Mouse (Mus musculus) kidney, postnatal 4 days (tissue): ENCODE measurements around the gene Gm21962.
"Not testable (repeated sequence)": the region's sequence is repeated elsewhere in the genome, so short reads cannot be mapped to it uniquely, and the experiment has no call there.

ENCODE experiments used
- DNase-seq, 2 experiments: peaks; one replicate each; pipeline ENCODE4 v3.0.0; 2021; ENCODE audit warnings: mixed read lengths in 2 of 2

Gm21962 gene

DNA sequence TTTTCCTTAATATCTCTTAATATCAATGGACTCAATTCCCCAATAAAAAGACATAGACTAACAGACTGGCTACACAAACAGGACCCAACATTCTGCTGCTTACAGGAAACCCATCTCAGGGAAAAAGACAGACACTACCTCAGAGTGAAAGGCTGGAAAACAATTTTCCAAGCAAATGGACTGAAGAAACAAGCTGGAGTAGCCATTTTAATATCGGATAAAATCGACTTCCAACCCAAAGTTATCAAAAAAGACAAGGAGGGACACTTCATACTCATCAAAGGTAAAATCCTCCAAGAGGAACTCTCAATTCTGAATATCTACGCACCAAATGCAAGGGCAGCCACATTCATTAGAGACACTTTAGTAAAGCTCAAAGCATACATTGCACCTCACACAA, at the start of gene Gm21962:
TSS of gene Gm21962 (plus strand) at position 301 of the 400 bp plus-strand sequence.
- DNase-seq: not testable (repeated sequence)

DNA sequence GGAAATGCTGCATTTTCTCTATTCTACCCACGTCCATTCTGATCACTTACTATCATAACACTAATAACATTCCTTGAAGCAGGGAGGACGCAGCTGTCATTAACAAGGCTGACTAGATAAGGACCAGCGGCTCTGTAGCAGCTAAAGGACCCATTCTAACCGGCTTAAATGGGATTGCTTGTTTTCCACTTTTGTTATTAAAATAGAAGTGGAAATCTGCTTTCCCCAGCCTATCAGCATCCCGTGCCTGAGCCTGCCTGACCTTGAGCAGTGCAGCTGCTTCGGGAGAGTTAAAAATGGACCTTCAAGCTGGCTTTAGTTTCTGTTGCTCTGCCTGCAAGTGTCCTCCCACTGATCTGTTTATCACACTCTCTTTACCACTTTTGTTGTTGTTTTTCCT, 49.2 kb upstream of the Gm21962 start:
- DNase-seq: no peak

DNA sequence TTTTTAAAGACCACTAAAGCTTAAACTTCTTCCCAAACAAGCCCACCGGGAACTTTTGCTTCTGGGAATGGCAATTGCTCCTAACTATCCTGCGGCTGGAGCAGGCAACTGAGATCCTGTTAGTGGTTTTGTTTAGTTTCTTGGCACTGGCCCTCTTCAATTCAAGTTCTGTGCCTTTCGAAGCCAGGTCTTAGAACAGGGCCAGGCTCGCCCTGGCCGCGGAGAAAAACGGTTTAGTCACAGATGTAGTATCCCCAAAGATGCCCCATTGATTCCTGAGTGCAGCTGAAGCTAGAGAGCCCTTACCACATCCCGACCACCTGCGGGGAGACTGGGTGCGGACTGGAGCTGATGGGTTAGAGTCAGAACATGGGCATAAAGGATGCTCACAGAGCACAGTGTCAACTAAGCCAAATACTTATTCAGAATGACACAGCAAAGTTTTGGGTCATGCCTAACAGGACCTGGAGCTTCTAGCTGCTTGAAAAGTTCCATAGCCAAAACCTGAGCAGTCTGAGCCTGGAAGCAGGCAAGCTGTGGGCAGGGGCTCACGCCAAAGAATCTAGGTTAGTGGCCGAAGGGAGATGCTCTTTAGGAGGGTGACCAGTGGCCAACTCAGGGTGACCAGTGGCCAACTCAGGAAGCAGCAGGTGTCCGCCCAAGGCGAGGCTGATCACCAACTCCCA, 48.3 kb upstream of the Gm21962 start:
- no peak for DNase-seq

DNA sequence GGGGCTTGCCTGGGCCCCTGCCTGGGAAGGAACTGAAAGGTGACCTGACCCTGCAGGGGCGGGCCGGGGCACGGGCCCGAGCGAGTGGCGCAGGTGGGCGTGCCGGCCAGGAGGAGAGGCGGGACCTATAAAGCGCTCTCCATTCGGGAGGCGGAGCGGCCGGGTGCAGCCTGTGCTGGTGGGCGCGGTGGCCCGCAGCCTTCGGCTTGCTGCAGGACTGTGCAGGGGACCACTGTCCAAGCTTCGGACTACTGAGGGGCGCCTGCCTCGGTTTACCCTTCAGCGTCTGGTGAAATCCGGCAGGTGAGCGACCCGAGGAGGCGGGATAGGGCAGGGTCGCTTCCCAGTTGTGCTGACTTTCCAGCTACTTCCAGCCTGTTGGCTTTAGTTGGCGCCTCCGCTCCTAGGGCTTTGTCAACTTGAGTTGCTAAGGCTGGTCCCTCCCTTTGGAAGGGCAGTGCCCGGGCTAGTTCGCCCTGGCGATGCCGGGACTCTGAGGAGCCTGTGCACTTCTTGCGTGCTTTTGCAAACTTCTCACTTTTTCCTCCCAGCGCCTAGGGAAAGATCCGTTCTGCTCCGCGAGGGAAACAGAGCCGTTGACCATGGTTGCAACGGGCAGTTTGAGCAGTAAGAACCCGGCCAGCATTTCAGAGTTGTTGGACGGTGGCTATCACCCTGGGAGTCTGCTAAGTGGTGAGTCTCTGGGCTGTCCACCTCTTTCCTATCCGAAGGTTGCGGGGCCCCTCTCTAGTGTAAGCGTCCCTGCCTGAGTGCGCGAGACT, 47.6 kb upstream of the Gm21962 start:
- peak; percentile 78 to 84 for DNase-seq

DNA sequence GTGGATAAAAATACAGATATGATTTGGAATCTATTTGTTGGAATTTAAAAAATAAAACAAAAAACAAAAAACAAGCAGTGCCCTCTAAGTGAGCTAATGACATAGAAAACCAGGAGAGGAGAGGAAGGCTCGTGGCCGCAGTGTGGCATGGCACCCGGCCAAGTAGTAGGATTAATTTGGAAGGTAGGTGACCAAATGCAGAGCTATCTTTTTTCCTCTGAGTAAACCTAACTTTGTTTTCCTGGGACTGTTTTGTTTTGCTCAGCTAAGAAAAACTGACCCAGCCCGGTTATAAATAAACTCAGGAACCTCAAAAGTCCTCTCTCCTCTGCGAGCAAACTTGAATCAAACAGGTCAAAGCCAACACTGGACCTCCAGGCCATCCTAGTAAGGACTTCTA, 46.3 kb upstream of the Gm21962 start:
- DNase-seq: no peak

DNA sequence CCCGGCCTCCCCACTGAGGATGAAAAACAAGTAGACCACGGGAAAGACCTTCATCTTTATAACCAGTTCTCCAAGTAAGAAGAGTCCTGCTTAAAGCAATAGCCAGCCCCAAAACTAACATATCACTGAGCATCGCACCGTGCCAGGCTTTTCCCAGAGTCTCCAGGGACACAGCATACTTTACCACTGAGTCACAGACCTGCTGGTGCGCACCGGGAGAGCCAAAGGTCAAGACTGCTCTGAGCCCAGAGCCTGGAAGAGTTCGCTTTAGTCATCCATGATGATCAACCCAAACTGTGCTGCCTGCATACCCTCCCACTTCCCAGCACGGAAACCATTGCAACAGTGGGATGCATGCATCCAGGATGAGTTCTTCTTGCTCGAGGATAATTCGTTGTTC, 37.6 kb upstream of the Gm21962 start:
- DNase-seq: no peak

DNA sequence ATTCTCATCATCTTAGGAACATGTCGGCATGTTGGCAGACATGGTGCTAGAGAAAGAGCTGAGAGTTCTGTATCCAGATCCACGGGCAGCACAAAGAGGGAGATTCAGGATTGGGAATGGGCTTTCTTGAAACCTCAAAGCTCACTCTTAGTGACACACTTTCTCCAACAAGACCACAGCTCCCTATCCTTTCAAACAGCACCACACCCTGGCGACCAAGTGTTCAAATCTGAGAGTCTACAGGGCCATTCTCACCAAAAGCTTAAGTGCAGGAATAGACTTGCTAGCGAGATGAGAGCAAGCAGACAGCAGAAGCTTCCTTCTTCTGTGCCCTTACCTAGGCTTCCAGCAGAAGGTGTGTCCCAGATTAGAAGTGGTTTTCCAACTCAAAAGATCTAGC, 34.8 kb upstream of the Gm21962 start:
- DNase-seq: no peak

DNA sequence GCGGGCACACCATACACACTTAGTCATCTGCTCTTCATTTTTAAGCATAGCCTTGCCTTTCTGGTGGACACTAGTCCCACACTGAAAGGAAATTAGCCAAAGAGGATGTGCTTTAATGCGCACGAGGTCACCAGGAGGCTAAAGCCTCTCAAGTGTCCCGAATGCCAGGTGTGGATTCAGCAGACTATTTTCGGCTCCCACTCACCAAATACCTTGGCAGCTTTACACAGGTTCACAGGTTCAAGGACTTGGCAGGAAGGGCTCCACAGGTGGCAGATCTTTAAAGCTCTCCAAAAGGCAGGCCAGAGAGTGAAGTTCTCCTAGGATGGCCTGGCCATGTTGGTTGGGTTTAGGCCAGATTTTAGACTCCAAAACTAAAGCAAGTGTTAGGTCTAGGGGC, 30.1 kb upstream of the Gm21962 start:
- no peak for DNase-seq

DNA sequence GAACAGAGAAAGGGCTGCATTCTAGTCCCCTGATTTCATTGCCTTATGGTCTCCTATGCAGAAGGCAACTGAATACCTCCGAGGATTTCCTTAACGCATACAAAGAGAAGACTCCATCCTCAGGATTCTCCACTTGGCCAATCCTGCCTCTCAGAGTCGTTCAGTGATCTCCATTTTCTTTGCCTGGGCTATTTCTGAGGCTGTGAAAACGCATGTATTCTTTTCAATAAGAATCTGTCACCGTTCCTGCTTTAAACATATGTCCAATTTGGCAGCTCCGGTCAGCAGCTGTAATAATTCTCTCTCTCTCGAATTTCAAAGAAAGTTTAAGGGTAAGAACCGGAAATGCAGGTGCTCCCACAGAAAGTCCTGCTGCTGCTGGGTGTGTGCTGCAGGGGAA, 29.2 kb upstream of the Gm21962 start:
- no peak for DNase-seq

DNA sequence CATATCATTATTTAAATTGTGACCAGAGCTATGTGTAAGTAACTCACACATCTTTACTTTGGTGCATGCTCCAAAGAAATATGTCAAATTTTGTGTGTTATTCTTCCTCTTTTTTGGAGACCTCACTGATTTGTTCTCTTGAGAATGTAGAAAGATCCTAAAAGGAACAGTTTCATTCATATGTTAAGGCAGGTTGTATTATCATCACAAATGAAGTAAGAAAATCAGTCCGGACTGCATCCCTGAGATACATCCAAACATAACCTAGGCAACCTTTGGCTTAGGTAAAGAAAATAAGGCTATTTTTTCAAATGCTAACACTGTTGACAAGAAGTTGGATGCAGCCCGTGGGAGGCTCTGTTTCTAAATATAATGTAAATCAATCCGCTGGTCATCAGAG, 28.8 kb upstream of the Gm21962 start:
- DNase-seq: no peak

DNA sequence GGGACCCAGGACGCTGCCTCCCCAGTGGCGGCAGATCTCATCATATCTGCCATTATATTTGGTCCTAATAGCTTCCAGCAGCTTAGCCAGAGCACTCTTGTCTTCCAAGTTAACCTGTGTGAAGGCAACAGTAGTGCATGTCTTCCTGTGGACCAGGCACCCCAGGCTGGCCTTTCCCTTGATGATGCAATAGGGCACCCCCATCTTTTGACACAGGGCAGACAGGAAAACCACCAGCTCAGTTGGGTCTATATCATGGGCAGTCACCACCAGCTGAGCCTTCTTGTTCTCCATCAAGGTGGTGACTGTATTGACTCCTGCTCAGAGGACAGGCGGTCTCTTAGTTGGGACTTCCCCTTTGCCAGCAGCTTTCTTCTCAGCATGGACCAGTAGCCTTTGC, 27.2 kb upstream of the Gm21962 start:
- no peak for DNase-seq

DNA sequence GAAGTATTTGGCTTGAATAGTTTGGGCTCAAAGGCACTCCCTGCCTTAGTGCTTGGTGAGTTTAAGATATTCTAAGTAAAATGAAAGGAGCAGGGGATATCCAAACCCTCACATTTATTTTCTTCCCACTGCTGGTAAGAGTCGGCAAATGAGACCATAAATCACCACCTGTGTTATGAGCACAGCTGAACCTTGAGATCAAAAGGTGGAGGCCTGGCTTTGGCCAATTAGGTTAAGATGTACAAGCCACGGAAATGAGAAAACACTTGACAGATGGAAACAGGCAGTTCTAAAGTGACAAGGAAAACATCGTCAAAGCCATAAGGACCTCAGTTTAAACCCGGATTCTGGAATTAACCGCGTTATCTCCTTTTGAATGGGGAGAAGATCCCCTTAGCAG, 26.4 kb upstream of the Gm21962 start:
- no peak for DNase-seq

DNA sequence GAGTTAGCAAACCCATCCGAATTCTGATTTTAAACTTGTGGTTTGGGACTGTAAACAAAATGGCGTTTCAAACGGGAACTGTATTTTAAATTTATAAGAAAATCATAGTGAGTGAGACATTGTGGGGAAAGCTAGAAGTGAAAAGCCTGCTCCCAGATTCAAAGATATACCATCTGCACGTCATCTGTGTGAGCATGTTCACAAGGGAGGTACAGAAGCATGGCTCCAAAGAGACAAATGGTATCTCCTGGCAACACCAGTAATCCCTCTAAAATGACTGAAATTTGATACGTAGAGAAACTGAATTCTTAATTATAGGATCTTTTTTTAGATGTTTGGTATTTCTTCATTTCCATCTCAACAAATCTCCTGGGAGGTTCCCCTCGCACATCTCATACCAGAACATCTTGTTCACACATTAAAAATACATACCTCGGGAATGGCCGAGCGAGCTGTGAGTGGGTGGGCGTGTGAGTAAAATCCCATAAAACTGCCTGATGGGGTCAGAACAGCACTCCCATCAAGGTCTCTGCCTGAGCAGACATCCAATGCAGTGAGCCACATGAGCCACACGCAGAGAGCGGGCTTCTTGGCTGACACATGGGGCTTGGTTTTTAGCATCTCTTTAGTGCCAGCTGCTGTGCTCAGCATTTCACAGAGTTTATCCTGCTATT, 23.8 kb upstream of the Gm21962 start:
- no peak for DNase-seq

DNA sequence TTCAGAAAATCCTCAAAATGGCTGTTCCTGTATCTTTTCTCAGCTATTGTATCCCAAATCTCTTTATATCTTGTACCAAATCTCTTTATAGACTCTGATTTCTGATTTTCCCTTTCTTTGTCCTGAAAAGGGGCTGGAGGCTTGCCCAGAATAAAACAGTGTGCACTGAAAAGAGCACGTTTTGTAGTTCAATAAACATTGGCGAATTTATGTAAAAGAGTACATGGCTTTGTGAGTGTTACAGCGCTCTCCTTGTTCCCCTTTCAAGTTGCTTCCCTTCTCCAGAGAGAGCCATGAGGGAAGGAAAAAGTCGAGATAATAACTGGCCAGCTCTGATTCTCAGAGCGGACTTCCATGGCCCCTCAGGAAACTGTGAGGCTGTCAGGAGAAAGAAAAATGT, 22.2 kb upstream of the Gm21962 start:
- no peak for DNase-seq

DNA sequence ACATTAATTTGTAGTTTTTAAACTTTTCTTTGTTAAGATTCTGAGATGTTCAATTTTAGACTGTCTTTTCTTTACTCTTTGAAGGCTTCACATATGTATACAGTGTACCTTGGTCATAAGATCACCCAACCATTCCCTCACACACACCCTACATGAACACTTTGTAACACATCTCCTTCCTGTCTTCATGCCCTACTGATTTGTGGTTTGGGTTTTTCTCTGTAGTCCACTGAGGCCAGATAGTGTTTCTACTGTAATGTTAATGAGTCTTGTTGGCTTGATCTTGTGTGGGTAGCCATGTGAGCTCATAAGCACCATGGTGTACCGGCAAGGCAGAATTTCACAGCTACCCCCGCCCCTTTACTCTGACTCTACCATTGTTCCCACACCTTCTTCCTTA, 18.5 kb upstream of the Gm21962 start:
- no peak for DNase-seq

DNA sequence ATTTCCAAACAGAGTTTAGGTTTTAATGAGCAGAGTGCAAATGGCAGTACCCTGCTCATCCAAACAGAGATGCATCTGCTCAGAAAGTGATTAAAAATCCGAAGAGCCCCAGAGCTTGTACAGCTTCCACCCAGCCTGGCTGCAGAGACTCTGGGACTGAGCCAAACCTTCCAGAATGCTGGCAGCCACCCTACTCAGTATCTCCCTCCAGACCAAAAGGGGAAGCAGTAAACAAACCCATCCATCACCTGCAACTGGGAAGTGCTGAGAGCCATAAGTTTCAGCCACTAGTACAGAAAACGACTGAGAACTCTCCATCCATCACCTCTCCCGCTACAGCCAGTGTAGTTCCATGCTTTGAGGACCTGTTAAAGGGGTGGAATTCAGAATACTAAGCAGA, 9.6 kb downstream of the Gm21962 start:
- peak; percentile 67 to 73 for DNase-seq

DNA sequence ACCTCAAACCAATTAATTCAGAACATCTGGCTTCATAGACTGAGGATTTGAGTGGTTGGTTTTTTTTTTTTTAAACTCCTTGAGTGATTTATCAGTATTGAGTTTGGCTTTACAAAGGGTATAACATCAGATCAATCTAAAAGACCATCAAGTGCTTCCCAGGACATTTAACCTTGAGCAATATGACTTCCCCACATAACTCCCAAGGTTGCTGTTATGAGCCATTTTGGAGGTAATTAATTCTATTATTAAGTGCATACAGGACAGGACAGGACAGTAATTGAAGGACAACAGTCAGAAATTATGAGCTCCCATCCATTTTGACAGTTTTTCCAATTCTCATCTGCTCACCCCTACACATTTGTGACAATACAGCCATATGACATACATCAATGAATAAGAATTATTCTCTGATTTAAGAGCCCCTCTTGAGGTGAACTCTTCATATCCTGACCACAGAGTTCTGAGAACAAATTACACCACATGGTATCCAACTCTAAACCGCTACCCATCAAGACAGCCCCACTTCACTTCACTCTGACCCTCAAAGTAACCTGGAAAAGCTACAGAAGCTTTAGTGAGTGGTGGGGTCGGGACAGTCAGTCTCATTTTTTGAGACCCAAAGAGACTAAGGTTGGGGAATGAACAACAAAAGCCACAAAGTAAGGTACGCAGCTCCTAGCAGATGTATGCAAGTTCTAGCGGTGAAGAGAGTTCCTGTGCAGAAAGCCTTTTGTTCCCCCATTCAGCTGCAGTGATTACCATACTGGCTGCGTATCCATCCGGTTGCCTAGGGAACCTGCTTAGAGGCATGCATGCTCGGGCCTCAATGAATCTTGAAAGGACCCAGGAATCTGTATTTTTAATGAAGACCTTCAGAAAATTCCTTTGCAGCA, 11.8 kb downstream of the Gm21962 start:
- no peak for DNase-seq

DNA sequence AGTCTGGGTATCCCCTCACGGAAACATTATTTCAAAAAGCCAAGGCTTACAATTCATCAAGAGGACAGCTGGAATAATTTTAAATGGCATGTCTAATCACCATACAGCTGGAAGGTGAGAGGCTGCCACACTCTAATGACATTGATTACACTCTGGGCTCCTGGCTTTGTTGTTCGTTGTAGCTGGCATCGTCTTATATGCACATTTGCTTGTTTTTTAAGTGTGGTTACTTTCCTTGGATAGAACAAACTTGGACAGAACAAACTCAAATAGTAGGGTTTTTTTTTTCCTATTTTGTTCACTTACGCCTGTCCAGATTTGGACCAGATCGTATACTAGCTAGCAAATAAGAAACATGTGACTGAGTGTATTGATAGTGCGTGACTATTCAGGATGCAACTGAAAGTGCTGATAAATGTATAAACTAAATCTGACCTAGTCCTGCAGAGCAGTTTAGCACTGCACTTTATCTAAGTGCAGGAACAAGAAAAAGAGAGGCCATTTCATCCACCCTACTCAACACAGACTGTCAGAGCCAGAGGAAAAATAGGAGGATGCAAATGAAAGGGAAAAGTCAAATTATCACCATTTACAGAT, 12.6 kb downstream of the Gm21962 start:
- no peak for DNase-seq

DNA sequence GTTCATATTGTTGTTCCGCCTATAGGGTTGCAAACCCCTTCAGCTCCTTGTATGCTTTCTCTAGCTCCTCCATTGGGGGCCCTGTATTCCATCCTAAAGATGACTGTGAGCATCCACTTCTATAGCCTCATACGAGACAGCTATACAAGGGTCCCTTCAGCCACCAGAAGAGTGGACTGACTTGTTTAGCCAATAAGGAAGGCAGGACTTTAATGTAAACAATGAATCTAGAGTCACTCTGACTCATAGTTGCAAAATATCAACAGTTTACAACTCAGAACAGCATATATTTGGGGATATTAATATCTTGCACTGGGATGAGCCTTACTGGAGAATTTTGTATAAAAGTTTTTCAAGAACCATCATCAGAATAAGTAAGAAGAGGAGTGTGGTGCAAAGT, 15.6 kb downstream of the Gm21962 start:
- no peak for DNase-seq

DNA sequence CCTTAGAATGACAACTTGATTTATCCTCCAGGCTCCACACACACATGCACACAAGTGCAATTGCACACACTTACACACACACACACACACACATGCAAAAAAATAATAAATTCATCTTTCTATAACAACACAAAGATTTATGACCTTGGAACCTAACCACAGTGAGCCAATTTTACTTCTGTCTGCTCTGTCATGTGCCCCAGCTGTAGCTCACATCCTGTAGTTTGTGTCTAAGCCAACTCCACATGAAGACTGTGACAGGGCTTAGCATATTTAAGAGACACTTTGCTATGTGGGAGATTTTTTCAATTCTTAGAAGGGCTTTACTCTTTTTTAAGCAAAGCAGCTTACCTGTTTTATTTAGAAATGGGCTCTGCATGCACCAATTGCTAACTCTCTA, 20.2 kb downstream of the Gm21962 start:
- peak; percentile 6 to 7 for DNase-seq

DNA sequence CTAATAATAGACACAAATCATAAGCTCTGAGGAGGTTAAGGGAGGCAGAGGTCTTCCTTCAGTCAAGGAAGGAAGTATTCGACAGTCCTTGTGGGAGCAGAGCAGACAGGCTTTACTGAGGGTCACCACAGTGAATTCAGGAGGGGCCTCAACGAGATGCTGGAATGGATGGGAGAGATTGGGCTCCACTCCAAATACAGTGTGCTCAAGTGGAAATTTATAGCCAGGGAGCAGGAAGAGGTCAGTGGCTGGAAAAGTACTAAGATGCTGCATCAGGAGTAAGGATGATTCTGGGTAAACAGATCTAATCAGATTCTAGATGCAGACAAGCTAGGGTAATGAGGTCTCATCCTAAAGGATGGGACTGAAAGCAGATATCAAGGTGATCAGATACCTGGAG, 44.6 kb downstream of the Gm21962 start:
- DNase-seq: peak; percentile 33 to 52

DNA sequence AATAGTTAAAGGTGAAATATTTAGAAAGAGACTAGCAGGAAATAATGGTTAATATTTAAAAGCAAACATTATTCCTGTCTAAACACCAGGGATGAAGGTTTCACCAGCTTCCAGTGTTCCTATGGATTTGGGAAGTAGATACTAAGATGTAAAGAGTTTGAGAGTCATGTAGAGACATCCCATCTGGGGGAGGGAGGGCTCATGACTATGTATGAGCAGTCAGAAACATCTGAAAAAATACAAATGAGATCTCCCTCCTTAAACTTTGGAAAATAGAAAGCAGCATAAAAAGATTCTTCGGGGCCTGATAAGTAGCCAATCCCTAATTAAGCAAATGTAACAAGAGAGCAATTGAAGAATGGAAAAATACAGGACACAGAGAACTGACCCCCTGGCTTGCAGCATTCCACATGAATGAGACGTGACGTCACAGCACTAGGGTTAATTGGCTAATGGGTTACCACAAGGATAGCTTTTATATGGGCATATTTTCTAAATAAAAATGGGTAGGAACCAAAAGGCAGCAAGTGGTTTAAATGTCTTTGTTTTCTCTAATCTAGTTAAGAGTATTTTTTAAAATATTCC, 45.3 kb downstream of the Gm21962 start:
- peak in 1 of 2 experiments; percentile 22 for DNase-seq
